Mouse (Mus musculus) kidney, adult 2 months (tissue): ENCODE measurements around the gene Agr2.

Experiments used
- CTCF ChIP-seq: fragments of 200-500 bp; conservative IDR thresholded peaks from 2 replicates; pipeline ENCODE4 v1.5.1; 2011; ENCODE audit warnings: low read depth, mild to moderate bottlenecking, control low read depth, low read length, moderate library complexity, mixed read lengths; ENCODE audit not compliant: insufficient read depth, insufficient read length
- POLR2A ChIP-seq: fragments of 200-500 bp; IDR thresholded peaks from one replicate; pipeline ENCODE4 v1.6.1; 2011; ENCODE audit warnings: low read depth, low read length, control low read depth

- no peak for TF ChIP-seq POLR2A
- no peak for TF ChIP-seq CTCF
These were observed 8.0 kb upstream of the Agr2 start for GRCm38 (mm10) chr12:35984743-35985142.
